Mouse (Mus musculus): ENCODE results near the gene Fam19a1.

DNA sequence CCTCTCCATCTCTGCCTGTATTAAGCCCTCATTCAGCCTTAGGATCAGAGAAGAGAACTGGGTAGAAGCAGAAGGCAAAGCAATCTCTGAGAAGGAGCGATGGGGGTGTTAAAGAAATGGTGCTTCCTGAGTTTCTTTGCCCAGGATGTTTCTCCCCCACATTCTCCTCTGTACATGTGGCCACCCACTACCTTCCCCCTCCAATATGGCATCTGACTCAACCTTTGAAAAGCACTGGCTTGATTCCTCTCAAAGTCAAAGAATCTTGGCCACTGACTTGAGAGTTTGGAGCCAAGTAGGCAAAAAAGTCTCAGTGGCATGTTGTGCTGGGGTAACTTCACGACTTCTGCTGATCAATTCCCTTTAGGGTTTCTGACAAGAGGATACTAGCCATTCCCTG, 234.5 kb downstream of the Fam19a1 start:
- TF ChIP-seq POLR2A (IDR thresholded peaks at IDR 0.05; ENCODE audit: insufficient read depth, low read depth, low read length) (no peak), CTCF (IDR thresholded peaks at IDR 0.05; ENCODE audit: insufficient read depth, low read depth, low read length) (no peak)

Measured in olfactory bulb, adult 2 months (tissue).